Mouse (Mus musculus): Measurements from ENCODE around the gene Sprtn. TPM values are rescaled to one million over a fixed set of nuclear protein-coding genes. Genes with fewer than 3 reads are reported as not detected.

Sprtn gene
- polyA plus RNA-seq, 1 experiment from 2014 or later: 7.1 TPM

DNA sequence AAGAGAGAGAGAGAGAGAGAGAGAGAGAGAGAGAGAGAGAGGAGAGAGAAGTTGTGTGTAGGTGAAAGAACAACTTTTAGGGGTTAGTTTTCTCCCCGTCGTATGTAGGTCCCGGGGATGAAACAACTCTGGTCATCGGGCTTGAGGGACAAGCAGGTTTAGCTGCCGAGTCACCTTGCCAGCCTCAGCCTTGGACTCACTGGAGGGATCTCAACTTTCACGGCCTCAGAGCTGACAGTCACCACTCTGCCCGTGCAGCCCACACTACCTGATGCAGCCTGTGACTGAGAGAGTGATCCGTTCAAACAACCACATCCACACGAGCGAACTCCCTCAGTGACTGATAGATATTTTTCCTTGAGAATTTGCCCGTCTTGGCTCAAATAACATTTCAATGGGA is 31.3 kb downstream of the Sprtn start:
- no peak overlapping the region for H3K27ac ChIP-seq (ENCODE audit: low read depth, low read length)
- H3K4me3 ChIP-seq (ENCODE audit: low read depth, low read length): no peak overlapping the region
- no peak for ATAC-seq (replicated peaks; ENCODE audit: insufficient number of reproducible peaks, low FRiP score, low TSS enrichment)
- H3K36me3 ChIP-seq (ENCODE audit: control insufficient read depth, insufficient read depth, low read length): 0 out of 2 replicates have a peak, but pooled peaks cover 2% of the 10 kb centered on the region
- no peak overlapping the region for H3K9ac ChIP-seq (ENCODE audit: low read depth, low read length)
- no peaks in the 10 kb centered on the region for H3K27me3 ChIP-seq (ENCODE audit: control insufficient read depth, insufficient read depth, low read length)
- no peaks in the 10 kb centered on the region for H3K9me3 ChIP-seq (replicated peaks; ENCODE audit: control insufficient read depth, low read length)
- no peak overlapping the region for H3K4me2 ChIP-seq
- H3K4me1 ChIP-seq (ENCODE audit: control insufficient read depth, insufficient read depth, low read length): peaks cover 39% of the 10 kb centered on the region
- WGBS (ENCODE audit: insufficient replicate concordance): 74% methylated on average over 11 of the region's 11 CpGs

DNA sequence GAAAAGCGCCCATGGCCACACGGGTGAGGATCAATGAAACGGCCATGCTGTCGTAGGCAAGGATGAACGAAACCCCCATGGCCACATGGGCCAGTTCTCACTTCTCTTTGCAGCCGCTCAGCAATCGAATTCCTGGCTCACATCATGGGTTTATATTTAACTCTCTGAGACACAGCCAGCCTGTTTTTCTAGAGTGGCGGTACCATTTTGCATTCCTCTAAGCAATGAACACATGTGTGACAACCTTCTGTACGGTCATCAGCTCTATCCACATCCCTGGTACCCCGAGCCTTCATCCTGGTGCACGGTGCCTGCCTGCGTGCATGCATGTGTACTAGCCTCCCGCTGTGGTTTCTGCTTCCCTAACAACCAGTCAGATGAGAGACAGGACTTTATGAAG is 32.4 kb downstream of the Sprtn start:
- no peak for ATAC-seq (replicated peaks; ENCODE audit: insufficient number of reproducible peaks, low FRiP score, low TSS enrichment)
- no peaks in the 10 kb centered on the region for H3K9me3 ChIP-seq (replicated peaks; ENCODE audit: control insufficient read depth, low read length)
- peak overlapping the region; percentile 18 for H3K4me2 ChIP-seq
- peaks cover 39% of the 10 kb centered on the region for H3K4me1 ChIP-seq (ENCODE audit: control insufficient read depth, insufficient read depth, low read length)
- H3K4me3 ChIP-seq (ENCODE audit: low read depth, low read length): no peak overlapping the region
- H3K9ac ChIP-seq (ENCODE audit: low read depth, low read length): no peak overlapping the region
- 70% methylated on average over 13 of the region's 13 CpGs for WGBS (ENCODE audit: insufficient replicate concordance)
- H3K27ac ChIP-seq (ENCODE audit: low read depth, low read length): peak overlapping the region; percentile 42; the same call in 1 of the 2 replicates
- H3K27me3 ChIP-seq (ENCODE audit: control insufficient read depth, insufficient read depth, low read length): no peaks in the 10 kb centered on the region
- 0 out of 2 replicates have a peak, but pooled peaks cover 2% of the 10 kb centered on the region for H3K36me3 ChIP-seq (ENCODE audit: control insufficient read depth, insufficient read depth, low read length)

DNA sequence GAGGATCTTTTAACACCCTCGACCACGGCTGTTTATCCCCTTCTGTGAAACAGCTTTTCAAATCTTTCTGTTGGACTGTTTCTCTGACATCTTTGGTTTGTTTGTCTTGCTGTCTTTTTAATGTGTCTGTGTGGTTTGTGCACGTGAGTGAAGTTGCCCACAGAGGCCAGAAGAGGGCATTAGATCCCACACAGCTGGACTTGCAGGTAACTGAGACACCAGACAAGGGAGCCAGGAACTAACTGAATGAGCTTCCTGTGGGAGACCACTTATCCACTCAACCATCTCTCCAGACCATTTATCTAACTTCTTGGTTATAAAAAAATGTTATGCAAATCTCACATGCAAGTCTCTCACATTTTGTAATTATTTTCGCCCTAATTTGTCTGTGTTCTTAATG is 33.0 kb downstream of the Sprtn start:
- no peak for ATAC-seq (replicated peaks; ENCODE audit: insufficient number of reproducible peaks, low FRiP score, low TSS enrichment)
- Histone ChIP-seq H3K36me3 (ENCODE audit: control insufficient read depth, insufficient read depth, low read length) (0 out of 2 replicates have a peak, but pooled peaks cover 2% of the 10 kb centered on the region), H3K4me1 (ENCODE audit: control insufficient read depth, insufficient read depth, low read length) (peaks cover 34% of the 10 kb centered on the region), H3K4me2 (no peak overlapping the region), H3K4me3 (ENCODE audit: low read depth, low read length) (no peak overlapping the region), H3K27ac (ENCODE audit: low read depth, low read length) (peak overlapping the region; percentile 42; the same call in 1 of the 2 replicates), H3K9ac (ENCODE audit: low read depth, low read length) (no peak overlapping the region), H3K27me3 (ENCODE audit: control insufficient read depth, insufficient read depth, low read length) (no peaks in the 10 kb centered on the region), H3K9me3 (replicated peaks; ENCODE audit: control insufficient read depth, low read length) (no peaks in the 10 kb centered on the region)
- 89% methylated on average over 4 of the region's 4 CpGs for WGBS (ENCODE audit: insufficient replicate concordance)

DNA sequence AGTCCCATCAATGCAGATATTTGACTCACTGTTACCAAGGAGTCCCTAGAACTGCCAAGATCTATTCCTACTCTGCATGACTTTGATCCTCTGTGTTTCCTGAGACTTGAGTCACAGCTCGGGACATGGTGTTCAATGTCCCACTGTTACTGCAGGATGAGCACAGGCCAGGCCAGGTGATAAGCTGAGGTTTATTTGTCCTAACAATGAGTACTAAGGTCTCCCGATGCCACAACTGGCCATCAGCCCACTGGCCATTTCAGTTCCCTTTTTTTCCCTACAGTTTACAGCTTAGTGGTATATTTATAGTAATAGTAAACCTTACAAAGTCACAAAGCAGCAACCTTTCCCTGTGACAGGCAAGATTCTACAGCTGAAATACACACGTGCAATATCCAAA is 34.7 kb downstream of the Sprtn start:
- no peak overlapping the region for H3K4me3 ChIP-seq (ENCODE audit: low read depth, low read length)
- WGBS (ENCODE audit: insufficient replicate concordance): 79% methylated on average over 3 of the region's 3 CpGs
- no peak overlapping the region for H3K9ac ChIP-seq (ENCODE audit: low read depth, low read length)
- no peaks in the 10 kb centered on the region for H3K9me3 ChIP-seq (replicated peaks; ENCODE audit: control insufficient read depth, low read length)
- no peaks in the 10 kb centered on the region for H3K27me3 ChIP-seq (ENCODE audit: control insufficient read depth, insufficient read depth, low read length)
- 0 out of 2 replicates have a peak, but pooled peaks cover 2% of the 10 kb centered on the region for H3K36me3 ChIP-seq (ENCODE audit: control insufficient read depth, insufficient read depth, low read length)
- no peak for ATAC-seq (replicated peaks; ENCODE audit: insufficient number of reproducible peaks, low FRiP score, low TSS enrichment)
- H3K4me2 ChIP-seq: no peak overlapping the region
- H3K4me1 ChIP-seq (ENCODE audit: control insufficient read depth, insufficient read depth, low read length): peaks cover 28% of the 10 kb centered on the region
- H3K27ac ChIP-seq (ENCODE audit: low read depth, low read length): no peak overlapping the region

DNA sequence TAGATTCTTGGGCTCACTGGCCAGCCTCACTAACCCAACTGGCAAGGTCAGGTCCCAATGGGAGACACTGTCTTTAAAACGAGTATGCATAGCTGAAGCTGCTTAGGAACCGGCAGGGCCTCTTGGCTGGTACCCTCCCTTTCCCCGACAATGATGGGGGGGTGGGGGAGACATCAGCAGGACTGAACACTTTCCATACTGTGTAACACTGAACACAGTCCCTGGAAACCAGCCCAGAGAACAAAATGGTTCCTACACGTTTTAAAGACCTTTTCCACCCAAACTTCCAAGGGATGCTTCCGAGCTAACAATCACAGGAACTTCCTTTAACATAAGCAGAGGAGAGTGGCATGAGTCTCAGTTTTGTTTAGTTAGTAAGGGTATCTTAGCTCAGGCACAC is 37.4 kb downstream of the Sprtn start:
- 68% methylated on average over 5 of the region's 5 CpGs for WGBS (ENCODE audit: insufficient replicate concordance)
- Histone ChIP-seq H3K36me3 (ENCODE audit: control insufficient read depth, insufficient read depth, low read length) (peaks cover 9% of the 10 kb centered on the region), H3K9me3 (replicated peaks; ENCODE audit: control insufficient read depth, low read length) (no peaks in the 10 kb centered on the region), H3K4me1 (ENCODE audit: control insufficient read depth, insufficient read depth, low read length) (peaks cover 23% of the 10 kb centered on the region), H3K4me3 (ENCODE audit: low read depth, low read length) (no peak overlapping the region), H3K27me3 (ENCODE audit: control insufficient read depth, insufficient read depth, low read length) (no peaks in the 10 kb centered on the region), H3K9ac (ENCODE audit: low read depth, low read length) (no peak overlapping the region), H3K4me2 (no peak overlapping the region), H3K27ac (ENCODE audit: low read depth, low read length) (no peak overlapping the region)
- ATAC-seq (replicated peaks; ENCODE audit: insufficient number of reproducible peaks, low FRiP score, low TSS enrichment): no peak

DNA sequence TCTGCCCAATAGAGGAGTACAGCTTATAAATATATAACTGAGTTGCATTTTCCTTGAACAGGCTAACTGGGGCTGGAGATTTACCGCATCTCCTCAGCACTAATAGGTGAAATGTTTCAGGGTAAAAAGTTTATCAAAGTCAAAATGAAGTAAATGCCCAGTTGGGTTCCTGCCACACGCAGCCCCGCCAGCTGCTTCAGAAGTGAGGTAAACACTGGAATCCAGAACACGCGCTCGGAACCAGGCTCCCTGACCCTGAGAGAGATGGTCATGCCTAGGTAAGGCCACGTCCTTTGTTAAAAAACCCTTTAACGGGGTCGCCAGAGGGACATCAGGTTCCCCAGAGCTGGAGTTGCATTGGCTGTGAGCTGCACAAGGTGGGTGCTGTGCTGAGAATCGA is 39.0 kb downstream of the Sprtn start:
- 92% methylated on average over 10 of the region's 10 CpGs for WGBS (ENCODE audit: insufficient replicate concordance)
- ATAC-seq (replicated peaks; ENCODE audit: insufficient number of reproducible peaks, low FRiP score, low TSS enrichment): no peak
- no peak overlapping the region for H3K4me2 ChIP-seq
- no peaks in the 10 kb centered on the region for H3K9me3 ChIP-seq (replicated peaks; ENCODE audit: control insufficient read depth, low read length)
- no peak overlapping the region for H3K4me3 ChIP-seq (ENCODE audit: low read depth, low read length)
- peaks cover 18% of the 10 kb centered on the region for H3K4me1 ChIP-seq (ENCODE audit: control insufficient read depth, insufficient read depth, low read length)
- H3K9ac ChIP-seq (ENCODE audit: low read depth, low read length): no peak overlapping the region
- H3K36me3 ChIP-seq (ENCODE audit: control insufficient read depth, insufficient read depth, low read length): peaks cover 6% of the 10 kb centered on the region
- peak overlapping the region; percentile 85 for H3K27ac ChIP-seq (ENCODE audit: low read depth, low read length)
- H3K27me3 ChIP-seq (ENCODE audit: control insufficient read depth, insufficient read depth, low read length): no peaks in the 10 kb centered on the region

DNA sequence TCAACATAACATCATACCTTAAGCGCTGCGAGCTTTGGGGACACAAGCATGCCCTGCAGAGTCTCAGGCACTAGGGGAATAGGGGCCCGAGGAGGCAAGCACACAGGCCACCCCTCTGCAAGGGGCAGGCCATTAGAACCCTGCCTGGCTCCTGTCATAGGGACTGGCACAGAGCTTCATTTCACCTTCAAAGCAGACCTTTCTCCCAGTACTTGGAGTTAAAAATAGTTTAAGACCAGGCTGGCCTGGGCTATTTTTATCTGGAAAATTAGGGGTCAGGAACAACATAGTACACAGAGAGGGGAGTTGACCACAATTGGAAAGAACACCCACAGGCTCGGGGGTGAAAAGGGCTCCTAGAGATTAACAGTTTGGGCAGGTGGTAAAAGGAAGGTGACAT is 39.6 kb downstream of the Sprtn start:
- H3K4me3 ChIP-seq (ENCODE audit: low read depth, low read length): no peak overlapping the region

DNA sequence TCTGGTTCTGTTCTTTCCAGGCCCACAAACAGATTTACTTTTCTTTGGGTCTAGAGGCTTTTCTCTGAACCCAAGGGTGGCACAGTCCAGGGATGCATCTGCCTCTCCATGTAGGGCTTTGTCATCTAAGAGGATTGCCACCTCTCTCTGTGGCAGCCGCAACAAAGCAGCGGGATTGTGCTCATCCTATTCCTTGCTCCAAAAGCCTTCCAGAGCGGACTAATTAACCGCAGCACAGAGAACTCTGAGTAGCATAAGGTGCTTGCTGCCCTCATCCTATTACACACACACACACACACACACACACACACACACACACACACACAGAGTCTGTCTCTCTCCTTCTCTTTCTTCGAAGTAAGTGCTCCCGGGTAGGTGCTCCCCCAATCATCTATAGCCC is 46.1 kb downstream of the Sprtn start:
- Histone ChIP-seq H3K4me1 (ENCODE audit: control insufficient read depth, insufficient read depth, low read length) (peaks cover 27% of the 10 kb centered on the region), H3K9me3 (replicated peaks; ENCODE audit: control insufficient read depth, low read length) (no peaks in the 10 kb centered on the region), H3K27ac (ENCODE audit: low read depth, low read length) (no peak overlapping the region), H3K36me3 (ENCODE audit: control insufficient read depth, insufficient read depth, low read length) (peaks cover 5% of the 10 kb centered on the region), H3K4me3 (ENCODE audit: low read depth, low read length) (no peak overlapping the region), H3K9ac (ENCODE audit: low read depth, low read length) (no peak overlapping the region), H3K27me3 (ENCODE audit: control insufficient read depth, insufficient read depth, low read length) (no peaks in the 10 kb centered on the region), H3K4me2 (no peak overlapping the region)
- no peak for ATAC-seq (replicated peaks; ENCODE audit: insufficient number of reproducible peaks, low FRiP score, low TSS enrichment)
- WGBS (ENCODE audit: insufficient replicate concordance): 95% methylated on average over 6 of the region's 6 CpGs

More for the DNA sequence above, 39.6 kb downstream of the Sprtn start:
- no peak overlapping the region for H3K9ac ChIP-seq (ENCODE audit: low read depth, low read length)
- WGBS (ENCODE audit: insufficient replicate concordance): 74% methylated on average over 4 of the region's 4 CpGs
- peaks cover 18% of the 10 kb centered on the region for H3K4me1 ChIP-seq (ENCODE audit: control insufficient read depth, insufficient read depth, low read length)
- H3K27ac ChIP-seq (ENCODE audit: low read depth, low read length): peak overlapping the region; percentile 85
- peaks cover 6% of the 10 kb centered on the region for H3K36me3 ChIP-seq (ENCODE audit: control insufficient read depth, insufficient read depth, low read length)
- H3K4me2 ChIP-seq: peak overlapping the region; percentile 14; the same call in 1 of the 2 replicates
- no peaks in the 10 kb centered on the region for H3K27me3 ChIP-seq (ENCODE audit: control insufficient read depth, insufficient read depth, low read length)
- ATAC-seq (replicated peaks; ENCODE audit: insufficient number of reproducible peaks, low FRiP score, low TSS enrichment): no peak
- no peaks in the 10 kb centered on the region for H3K9me3 ChIP-seq (replicated peaks; ENCODE audit: control insufficient read depth, low read length)

DNA sequence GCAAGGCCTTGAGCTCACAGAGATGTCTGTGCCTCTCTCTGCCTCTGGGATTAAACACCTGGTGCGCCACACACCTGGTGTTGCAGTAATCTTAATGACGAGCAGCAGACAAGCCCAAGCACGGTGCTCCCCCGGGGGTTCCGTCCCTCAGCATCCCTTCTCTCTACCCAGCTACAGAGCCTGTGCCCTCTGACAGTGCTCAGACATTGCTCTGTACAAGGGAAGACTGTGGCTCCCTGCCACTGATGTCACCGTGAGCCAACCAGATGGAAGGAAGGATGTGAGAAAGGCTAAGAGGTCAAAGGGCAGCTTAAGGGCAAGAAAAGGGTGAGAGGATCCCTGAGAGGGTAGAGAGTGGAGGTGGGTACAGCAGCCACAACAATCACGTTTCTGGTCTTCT is 46.7 kb downstream of the Sprtn start:
- WGBS (ENCODE audit: insufficient replicate concordance): 62% methylated on average over 7 of the region's 7 CpGs
- no peaks in the 10 kb centered on the region for H3K27me3 ChIP-seq (ENCODE audit: control insufficient read depth, insufficient read depth, low read length)
- H3K4me1 ChIP-seq (ENCODE audit: control insufficient read depth, insufficient read depth, low read length): peaks cover 27% of the 10 kb centered on the region

More for the DNA sequence above, 46.7 kb downstream of the Sprtn start:
- no peak overlapping the region for H3K27ac ChIP-seq (ENCODE audit: low read depth, low read length)
- H3K9ac ChIP-seq (ENCODE audit: low read depth, low read length): no peak overlapping the region
- no peak overlapping the region for H3K4me3 ChIP-seq (ENCODE audit: low read depth, low read length)
- ATAC-seq (replicated peaks; ENCODE audit: insufficient number of reproducible peaks, low FRiP score, low TSS enrichment): no peak
- no peaks in the 10 kb centered on the region; the same call in 1 of the 2 replicates for H3K36me3 ChIP-seq (ENCODE audit: control insufficient read depth, insufficient read depth, low read length)
- no peaks in the 10 kb centered on the region for H3K9me3 ChIP-seq (replicated peaks; ENCODE audit: control insufficient read depth, low read length)
- no peak overlapping the region for H3K4me2 ChIP-seq
